Mouse (Mus musculus): ENCODE data around the gene Sypl. TPM values are rescaled to one million over a fixed set of nuclear protein-coding genes. Genes with fewer than 3 reads are reported as not detected.

The Sypl gene
- polyA plus RNA-seq (2015; fragmentation: Nextera tagmentation; extraction: Ambion mirVana) = 190 and 225 TPM in 2 replicates

DNA sequence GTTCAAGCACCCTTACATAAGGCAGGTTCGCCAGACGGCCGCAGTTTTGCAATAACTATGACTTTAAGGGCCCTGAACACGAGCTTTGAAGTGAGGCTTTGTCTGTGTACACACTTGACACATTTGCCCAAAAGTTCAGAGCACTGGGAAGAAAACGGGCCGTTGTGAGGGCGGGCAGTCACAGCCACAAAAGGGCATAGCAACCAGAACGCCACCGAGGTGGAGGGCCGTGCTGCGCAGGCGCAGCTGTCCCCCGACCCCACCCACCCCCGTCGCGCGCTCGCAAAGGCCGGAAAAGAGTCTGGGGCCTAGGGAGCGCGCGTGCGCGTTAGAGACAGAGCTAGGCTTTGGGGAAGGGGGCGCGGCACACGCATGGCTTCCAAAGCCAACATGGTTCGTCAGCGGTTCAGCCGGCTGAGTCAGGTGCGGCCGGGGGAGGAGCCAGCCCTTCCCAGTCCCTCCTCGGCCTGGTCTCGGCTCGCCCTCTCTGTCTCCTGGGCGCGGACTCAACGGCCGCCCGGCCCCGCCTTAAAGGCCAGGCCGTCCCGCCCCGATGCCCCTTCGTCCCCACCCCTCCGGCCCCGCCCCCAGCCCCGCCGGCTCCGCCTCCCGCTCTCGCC, at the start of gene Sypl:
Sypl (plus strand) TSS at position 296 of the 620 bp plus-strand sequence.

Other genes starting within 250 kb of the Sypl start
- gene Nampt, start 134.3 kb upstream of the Sypl start, polyA plus RNA-seq (2015; fragmentation: Nextera tagmentation; extraction: Ambion mirVana) = 11.1 and 14.6 TPM in 2 replicates
- gene Cdhr3, start 139.0 kb downstream of the Sypl start, polyA plus RNA-seq (2015; fragmentation: Nextera tagmentation; extraction: Ambion mirVana) = 0.04 TPM in 1 of 2 replicates, not detected in the other
- gene Atxn7l1, start 193.8 kb downstream of the Sypl start, polyA plus RNA-seq (2015; fragmentation: Nextera tagmentation; extraction: Ambion mirVana) = 6.7 and 7.0 TPM in 2 replicates

Data from urinary bladder, postnatal 0 days (tissue).